ENCODE assay signal across 9 mouse cellular contexts in the genomic region with DNA sequence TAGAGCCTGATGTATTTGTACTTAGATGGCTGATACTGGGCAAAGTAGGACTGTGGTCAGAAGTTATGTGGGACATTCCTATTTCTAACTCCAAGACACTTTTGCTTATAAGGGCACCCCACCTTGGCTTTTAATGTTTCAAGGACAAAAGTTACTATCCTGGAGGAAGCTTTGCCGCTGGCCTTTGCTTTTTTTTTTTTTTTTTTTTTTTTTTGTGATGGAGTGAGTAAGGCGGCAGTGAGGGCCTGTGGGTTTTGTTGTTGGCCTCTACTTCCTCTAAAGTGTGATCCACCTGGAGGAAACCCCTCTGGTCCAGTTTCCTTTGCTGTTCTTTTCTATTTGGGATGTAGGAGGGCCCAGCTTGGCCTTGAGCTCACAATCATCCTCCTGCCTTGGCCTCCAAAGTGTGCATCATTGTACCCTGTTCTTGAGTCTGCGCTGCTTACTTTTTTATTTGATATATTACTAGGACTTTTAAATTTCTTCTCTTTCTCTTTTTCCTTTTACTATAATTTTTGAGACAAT. TPM values are rescaled to one million over a fixed set of nuclear protein-coding genes. Genes with fewer than 3 reads are reported as not detected.
DNase-seq lines count a peak whose midpoint lies in the region; ATAC-seq and TF ChIP-seq lines count a peak whose summit lies in the region.
"Had no signal": no experiment of that assay in that cellular context is flagged by ENCODE, and none has a peak within 500 bp of the region (broad histone marks: within the 10 kb centered on the region; RNA-seq: fewer than 3 reads in every experiment).

No protein-coding gene starts in this region.

- WGBS in kidney, embryonic 14.5 days: 78% methylated on average over 3 of the region's 3 CpGs
- WGBS in embryonic facial prominence, embryonic 11.5 days: 77% methylated on average over 3 of the region's 3 CpGs
- 86% methylated on average over 3 of the region's 3 CpGs for WGBS in intestine, embryonic 14.5 days
- WGBS in midbrain, postnatal 0 days: 80% methylated on average over 3 of the region's 3 CpGs

- H3K4me2 ChIP-seq in kidney, embryonic 14.5 days (replicated peaks; ENCODE audit: low read depth, low read length): peak overlapping the region; percentile 78
- H3K4me2 ChIP-seq in embryonic facial prominence, embryonic 11.5 days (ENCODE audit: low read depth, low read length): peak overlapping the region; percentile 84
- H3K4me2 ChIP-seq in intestine, embryonic 14.5 days (ENCODE audit: low read length): peak overlapping the region; percentile 90
- peak overlapping the region; percentile 58 for H3K4me2 ChIP-seq in midbrain, postnatal 0 days (ENCODE audit: low read depth, low read length, poor library complexity, severe bottlenecking)

- H3K4me3 ChIP-seq in kidney, embryonic 14.5 days (ENCODE audit: low read length): peak overlapping the region; percentile 100
- H3K4me3 ChIP-seq in embryonic facial prominence, embryonic 11.5 days (ENCODE audit: low read depth, low read length): peak overlapping the region; percentile 98
- H3K4me3 ChIP-seq in intestine, embryonic 14.5 days (ENCODE audit: low read depth, low read length): peak overlapping the region; percentile 84
- H3K4me3 ChIP-seq in midbrain, postnatal 0 days (ENCODE audit: low read depth, low read length): peak overlapping the region; percentile 86

- peaks cover 14% of the 10 kb centered on the region; the same call in 1 of the 2 replicates for H3K4me1 ChIP-seq in kidney, embryonic 14.5 days (ENCODE audit: control insufficient read depth, insufficient read depth, low read length)
- H3K4me1 ChIP-seq in embryonic facial prominence, embryonic 11.5 days (ENCODE audit: control insufficient read depth, insufficient read depth, low read length): no peaks in the 10 kb centered on the region
- H3K4me1 ChIP-seq in intestine, embryonic 14.5 days (replicated peaks; ENCODE audit: control insufficient read depth, insufficient read depth, low read length): peaks cover 14% of the 10 kb centered on the region
- no peaks in the 10 kb centered on the region for H3K4me1 ChIP-seq in midbrain, postnatal 0 days (ENCODE audit: insufficient read depth, low read length)

- H3K36me3 ChIP-seq in kidney, embryonic 14.5 days (ENCODE audit: control insufficient read depth, insufficient read depth, low read length): peaks cover 39% of the 10 kb centered on the region
- no peaks in the 10 kb centered on the region for H3K36me3 ChIP-seq in embryonic facial prominence, embryonic 11.5 days (replicated peaks; ENCODE audit: control insufficient read depth, insufficient read depth, low read depth, low read length)
- H3K36me3 ChIP-seq in intestine, embryonic 14.5 days (ENCODE audit: control insufficient read depth, insufficient read depth, low read length): peaks cover 41% of the 10 kb centered on the region
- H3K36me3 ChIP-seq in midbrain, postnatal 0 days (ENCODE audit: insufficient read depth, low read length): peaks cover 3% of the 10 kb centered on the region; the same call in 1 of the 2 replicates

- H3K27me3 ChIP-seq in kidney, embryonic 14.5 days (ENCODE audit: control insufficient read depth, insufficient read depth, low read length): no peaks in the 10 kb centered on the region
- no peaks in the 10 kb centered on the region for H3K27me3 ChIP-seq in embryonic facial prominence, embryonic 11.5 days (ENCODE audit: control insufficient read depth, insufficient read depth, low read length)
- no peaks in the 10 kb centered on the region for H3K27me3 ChIP-seq in intestine, embryonic 14.5 days (replicated peaks; ENCODE audit: control insufficient read depth, insufficient read depth, low read length)
- no peaks in the 10 kb centered on the region for H3K27me3 ChIP-seq in midbrain, postnatal 0 days (ENCODE audit: insufficient read depth, low read length)

- TF ChIP-seq CTCF in midbrain, postnatal 0 days (IDR thresholded peaks at IDR 0.05): no peak

- peak overlapping the region; percentile 98; the same call in 1 of the 2 replicates for H3K9ac ChIP-seq in kidney, embryonic 14.5 days (ENCODE audit: low read depth, low read length)
- peak overlapping the region; percentile 95 for H3K9ac ChIP-seq in embryonic facial prominence, embryonic 11.5 days (replicated peaks; ENCODE audit: low read length)
- peak overlapping the region; percentile 89 for H3K9ac ChIP-seq in intestine, embryonic 14.5 days (ENCODE audit: low read length)
- peak overlapping the region; percentile 91; the same call in 1 of the 2 replicates for H3K9ac ChIP-seq in midbrain, postnatal 0 days (replicated peaks; ENCODE audit: low read length, poor library complexity, severe bottlenecking)

- DNase-seq in kidney, postnatal 4 days: no peak
- DNase-seq in embryonic facial prominence, embryonic 11.5 days (ENCODE audit: low spot score): no peak
- DNase-seq in intestine, embryonic 14.5 days (ENCODE audit: low spot score): no peak
- DNase-seq in midbrain, postnatal 0 days (ENCODE audit: low spot score): no peak
- no peak for DNase-seq in cerebellum, adult 9-11 months
- DNase-seq in adrenal gland, adult 18-20 months (ENCODE audit: low spot score in 2 of 2): no peak
- no peak for DNase-seq in left cerebral cortex, postnatal 4 days

- H3K9me3 ChIP-seq in kidney, embryonic 14.5 days (ENCODE audit: control insufficient read depth, low read length): no peaks in the 10 kb centered on the region
- H3K9me3 ChIP-seq in embryonic facial prominence, embryonic 11.5 days (replicated peaks; ENCODE audit: control insufficient read depth, low read length): no peaks in the 10 kb centered on the region
- no peaks in the 10 kb centered on the region for H3K9me3 ChIP-seq in intestine, embryonic 14.5 days (ENCODE audit: control insufficient read depth, low read length)
- no peaks in the 10 kb centered on the region for H3K9me3 ChIP-seq in midbrain, postnatal 0 days (ENCODE audit: low read length)

- intact Hi-C loops in left cerebral cortex, postnatal 4 days (cut with DNase I): no loop called here

- peak overlapping the region; percentile 94; the same call in 1 of the 2 replicates for H3K27ac ChIP-seq in kidney, embryonic 14.5 days (ENCODE audit: low read depth, low read length)
- no peak overlapping the region; the same call in 1 of the 2 replicates for H3K27ac ChIP-seq in embryonic facial prominence, embryonic 11.5 days (replicated peaks; ENCODE audit: low read depth, low read length)
- peak overlapping the region; percentile 89; the same call in 1 of the 2 replicates for H3K27ac ChIP-seq in intestine, embryonic 14.5 days (ENCODE audit: low read depth)
- peak overlapping the region; percentile 87 for H3K27ac ChIP-seq in midbrain, postnatal 0 days (ENCODE audit: low read depth, low read length)

- no peak for ATAC-seq in kidney, embryonic 14.5 days (ENCODE audit: low FRiP score, low TSS enrichment)
- no peak for ATAC-seq in embryonic facial prominence, embryonic 11.5 days (replicated peaks; ENCODE audit: insufficient number of reproducible peaks, low FRiP score, low TSS enrichment, low read depth)
- no peak for ATAC-seq in intestine, embryonic 14.5 days (replicated peaks; ENCODE audit: low FRiP score, low TSS enrichment, low read depth)
- ATAC-seq in midbrain, postnatal 0 days (ENCODE audit: low FRiP score): no peak

RNA-seq across cellular contexts. Expression of a gene that starts 3.0 kb away (rescaled TPM):
- 16.1 and 22.6 TPM in 2 replicates for polyA plus RNA-seq in kidney, embryonic 14.5 days (2014; fragmentation: Nextera tagmentation; extraction: Ambion mirVana)
- 14.5 and 16.6 TPM in 2 replicates for polyA plus RNA-seq in embryonic facial prominence, embryonic 11.5 days (2014; fragmentation: Nextera tagmentation; extraction: Ambion mirVana)
- polyA plus RNA-seq in intestine, embryonic 14.5 days (2014; fragmentation: Nextera tagmentation; extraction: Ambion mirVana): 16.5 and 19.6 TPM in 2 replicates
- total RNA-seq in midbrain, postnatal 0 days (2014; rRNA removed): 31.6 and 53.9 TPM in 2 replicates
- 9.3 and 9.9 TPM in 2 replicates for polyA plus RNA-seq in midbrain, postnatal 0 days (2015; fragmentation: Nextera tagmentation; extraction: Ambion mirVana)
- 10 to 100 TPM; 42.3 to 51.8 TPM for total RNA-seq in adrenal gland, adult 18-20 months (2021)
- total RNA-seq in left cerebral cortex, postnatal 4 days (2021): 10 to 100 TPM; 62.0 to 63.9 TPM

RNA-seq across cellular contexts. Expression of a gene that starts 46.5 kb away (rescaled TPM):
- 20.3 and 20.4 TPM in 2 replicates for polyA plus RNA-seq in kidney, embryonic 14.5 days (2014; fragmentation: Nextera tagmentation; extraction: Ambion mirVana)
- polyA plus RNA-seq in embryonic facial prominence, embryonic 11.5 days (2014; fragmentation: Nextera tagmentation; extraction: Ambion mirVana): 17.3 and 19.5 TPM in 2 replicates
- polyA plus RNA-seq in intestine, embryonic 14.5 days (2014; fragmentation: Nextera tagmentation; extraction: Ambion mirVana): 23.0 and 24.6 TPM in 2 replicates
- total RNA-seq in midbrain, postnatal 0 days (2014; rRNA removed): 69.3 and 77.7 TPM in 2 replicates
- 61.9 and 62.1 TPM in 2 replicates for polyA plus RNA-seq in midbrain, postnatal 0 days (2015; fragmentation: Nextera tagmentation; extraction: Ambion mirVana)
- total RNA-seq in adrenal gland, adult 18-20 months (2021): 10 to 100 TPM in 1 of 2 experiments, 1 to 10 TPM in 1; 8.4 to 10.1 TPM
- 10 to 100 TPM; 29.1 to 33.5 TPM for total RNA-seq in left cerebral cortex, postnatal 4 days (2021)

RNA-seq across cellular contexts. Expression of a gene that starts 52.1 kb away (rescaled TPM):
- 25.6 and 45.7 TPM in 2 replicates for polyA plus RNA-seq in kidney, embryonic 14.5 days (2014; fragmentation: Nextera tagmentation; extraction: Ambion mirVana)
- polyA plus RNA-seq in embryonic facial prominence, embryonic 11.5 days (2014; fragmentation: Nextera tagmentation; extraction: Ambion mirVana): 40.4 and 45.7 TPM in 2 replicates
- polyA plus RNA-seq in intestine, embryonic 14.5 days (2014; fragmentation: Nextera tagmentation; extraction: Ambion mirVana): 46.9 and 51.6 TPM in 2 replicates
- 67.3 and 87.1 TPM in 2 replicates for total RNA-seq in midbrain, postnatal 0 days (2014; rRNA removed)
- polyA plus RNA-seq in midbrain, postnatal 0 days (2015; fragmentation: Nextera tagmentation; extraction: Ambion mirVana): 92.7 and 97.9 TPM in 2 replicates
- 10 to 100 TPM; 86.2 to 86.3 TPM for total RNA-seq in adrenal gland, adult 18-20 months (2021)
- 100 to 1,000 TPM; 108 to 109 TPM for total RNA-seq in left cerebral cortex, postnatal 4 days (2021)

RNA-seq across cellular contexts. Expression of a gene that starts 55.0 kb away (rescaled TPM):
- not detected in 2 replicates for polyA plus RNA-seq in kidney, embryonic 14.5 days (2014; fragmentation: Nextera tagmentation; extraction: Ambion mirVana)
- polyA plus RNA-seq in embryonic facial prominence, embryonic 11.5 days (2014; fragmentation: Nextera tagmentation; extraction: Ambion mirVana): 1.5 and 2.1 TPM in 2 replicates
- 1.0 and 1.4 TPM in 2 replicates for polyA plus RNA-seq in intestine, embryonic 14.5 days (2014; fragmentation: Nextera tagmentation; extraction: Ambion mirVana)
- total RNA-seq in midbrain, postnatal 0 days (2014; rRNA removed): 160 and 173 TPM in 2 replicates
- polyA plus RNA-seq in midbrain, postnatal 0 days (2015; fragmentation: Nextera tagmentation; extraction: Ambion mirVana): 121 and 125 TPM in 2 replicates
- 1 to 10 TPM; 2.1 to 2.4 TPM for total RNA-seq in adrenal gland, adult 18-20 months (2021)
- 100 to 1,000 TPM; 246 to 287 TPM for total RNA-seq in left cerebral cortex, postnatal 4 days (2021)
- polyA plus RNA-seq: spleen, adult 2 months had no signal
